16 mouse cellular contexts compared by ENCODE assay signal in genomic region chr13:14115805-14116204, GRCm38 (mm10).
"Had no signal": no experiment of that assay in that cellular context is flagged by ENCODE, and none has a peak within 500 bp of the region (broad histone marks: within the 10 kb centered on the region; RNA-seq: fewer than 3 reads in every experiment).

No protein-coding gene starts in this region.

- H3K36me3 ChIP-seq: neural tube, embryonic 13.5 days; neural tube, embryonic 15.5 days; stomach, embryonic 15.5 days had no signal

- H3K27me3 ChIP-seq: neural tube, embryonic 13.5 days; neural tube, embryonic 15.5 days; stomach, embryonic 15.5 days had no signal

- DNase-seq: retina, postnatal 1 day; right cerebral cortex, adult 18-20 months; right cerebral cortex, postnatal 14 days; right cerebral cortex, postnatal 25 days; right cerebral cortex, postnatal 4 days; spleen, adult 18-20 months; thymus, adult 18-20 months; thymus, adult 2 months; thymus, postnatal 14 days; thymus, postnatal 25 days; thymus, postnatal 36 days; thymus, postnatal 4 days had no signal

- H3K9ac ChIP-seq: neural tube, embryonic 13.5 days; neural tube, embryonic 15.5 days; stomach, embryonic 15.5 days had no signal

- H3K4me2 ChIP-seq: neural tube, embryonic 13.5 days; neural tube, embryonic 15.5 days; stomach, embryonic 15.5 days had no signal

- H3K4me3 ChIP-seq: neural tube, embryonic 13.5 days; neural tube, embryonic 15.5 days; stomach, embryonic 15.5 days had no signal

- H3K9me3 ChIP-seq: neural tube, embryonic 13.5 days; neural tube, embryonic 15.5 days; stomach, embryonic 15.5 days had no signal

- H3K4me1 ChIP-seq: stomach, embryonic 15.5 days had no signal

- H3K27ac ChIP-seq: neural tube, embryonic 13.5 days; neural tube, embryonic 15.5 days; stomach, embryonic 15.5 days; stomach, postnatal 0 days had no signal
